Mouse (Mus musculus) liver, embryonic 15.5 days (tissue): ENCODE measurements around the gene Slc7a14. TPM values are rescaled to one million over a fixed set of nuclear protein-coding genes. Genes with fewer than 3 reads are reported as not detected.

Experiments used
- ATAC-seq: fragments of 200-750 bp; cut with Nextera tagmentation; 2 replicates; pipeline ENCODE4 v1.8.0; 2017; ENCODE audit warnings: moderate number of reproducible peaks, mild to moderate bottlenecking, moderate library complexity; ENCODE audit not compliant: insufficient read depth
- H3K27ac ChIP-seq: fragments of 300-500 bp; sonication (generic); replicated peaks from 2 replicates; pipeline ENCODE4 v1.5.1; 2015; ENCODE audit warnings: mild to moderate bottlenecking, inconsistent platforms
- H3K27me3 ChIP-seq: fragments of 300-500 bp; sonication (generic); 2 replicates; pipeline ENCODE4 v1.6.1; 2015; ENCODE audit warnings: mild to moderate bottlenecking, inconsistent platforms
- H3K36me3 ChIP-seq: fragments of 300-500 bp; sonication (generic); replicated peaks from 2 replicates; pipeline ENCODE4 v1.6.1; 2015; ENCODE audit warnings: moderate library complexity, mild to moderate bottlenecking, inconsistent platforms
- H3K4me1 ChIP-seq: fragments of 300-500 bp; sonication (generic); replicated peaks from 2 replicates; pipeline ENCODE4 v1.6.1; 2015; ENCODE audit warnings: inconsistent platforms
- H3K4me2 ChIP-seq: fragments of 300-500 bp; sonication (generic); 2 replicates; pipeline ENCODE4 v1.6.1; 2015; ENCODE audit warnings: moderate library complexity, mild to moderate bottlenecking, inconsistent platforms
- H3K4me3 ChIP-seq: fragments of 300-500 bp; sonication (generic); replicated peaks from 2 replicates; pipeline ENCODE4 v1.5.1; 2015; ENCODE audit warnings: mild to moderate bottlenecking, inconsistent platforms
- H3K9ac ChIP-seq: fragments of 300-500 bp; sonication (generic); 2 replicates; pipeline ENCODE4 v1.6.1; 2015; ENCODE audit warnings: moderate library complexity, mild to moderate bottlenecking, inconsistent platforms
- H3K9me3 ChIP-seq: fragments of 300-500 bp; sonication (generic); replicated peaks from 2 replicates; pipeline ENCODE4 v1.6.1; 2016; ENCODE audit warnings: inconsistent platforms
- WGBS: fragments of 180-500 bp; shearing (Covaris S2); methylation state at CpG from one replicate; pipeline ENCODE4 v1.1.7; 2015; ENCODE audit warnings: mixed read lengths; ENCODE audit not compliant: insufficient replicate concordance; 5-methylcytosine and 5-hydroxymethylcytosine counted together
- polyA plus RNA-seq: library from polyadenylated mRNA; unstranded; fragments of >200 nt; fragmentation: Nextera tagmentation; extraction: Ambion mirVana; gene quantifications from 2 replicates; pipeline ENCODE4 v1.2.1, GENCODE M21; 2015

The Slc7a14 gene
- polyA plus RNA-seq: 0.03 TPM in 2 replicates

GRCm38 (mm10) chr3:31309934-31310787 lies at the start of gene Slc7a14:
TSS of gene Slc7a14 (minus strand) at chr3:31310378.
- H3K27me3 ChIP-seq: peaks cover 30% of the 10 kb centered on the region
- no peak within 1 kb of the TSS for H3K27ac ChIP-seq
- no peak within 1 kb of the TSS for H3K4me3 ChIP-seq
- no peaks in the 10 kb centered on the region for H3K9me3 ChIP-seq
- no peaks in the 10 kb centered on the region for H3K4me1 ChIP-seq
- H3K9ac ChIP-seq: no peak within 1 kb of the TSS
- H3K36me3 ChIP-seq: no peaks in the 10 kb centered on the region
- no peak for ATAC-seq
- 2% methylated on average over 34 of the region's 38 CpGs for WGBS
- H3K4me2 ChIP-seq: no peak within 1 kb of the TSS

GRCm38 (mm10) chr3:31346540-31346939 lies 36.4 kb upstream of the Slc7a14 start:
- Histone ChIP-seq H3K27ac (no peak overlapping the region), H3K4me2 (no peak overlapping the region), H3K36me3 (no peaks in the 10 kb centered on the region), H3K27me3 (no peaks in the 10 kb centered on the region), H3K4me3 (no peak overlapping the region), H3K4me1 (no peaks in the 10 kb centered on the region), H3K9ac (no peak overlapping the region), H3K9me3 (no peaks in the 10 kb centered on the region)
- 63% methylated on average over 4 of the region's 4 CpGs for WGBS
- no peak for ATAC-seq

GRCm38 (mm10) chr3:31345766-31346165 lies 35.6 kb upstream of the Slc7a14 start:
- WGBS: 16% methylated on average over 4 of the region's 4 CpGs
- Histone ChIP-seq H3K9me3 (no peaks in the 10 kb centered on the region), H3K27me3 (no peaks in the 10 kb centered on the region), H3K4me1 (no peaks in the 10 kb centered on the region), H3K36me3 (no peaks in the 10 kb centered on the region), H3K4me3 (no peak overlapping the region), H3K9ac (no peak overlapping the region), H3K4me2 (no peak overlapping the region), H3K27ac (no peak overlapping the region)
- no peak for ATAC-seq

DNA sequence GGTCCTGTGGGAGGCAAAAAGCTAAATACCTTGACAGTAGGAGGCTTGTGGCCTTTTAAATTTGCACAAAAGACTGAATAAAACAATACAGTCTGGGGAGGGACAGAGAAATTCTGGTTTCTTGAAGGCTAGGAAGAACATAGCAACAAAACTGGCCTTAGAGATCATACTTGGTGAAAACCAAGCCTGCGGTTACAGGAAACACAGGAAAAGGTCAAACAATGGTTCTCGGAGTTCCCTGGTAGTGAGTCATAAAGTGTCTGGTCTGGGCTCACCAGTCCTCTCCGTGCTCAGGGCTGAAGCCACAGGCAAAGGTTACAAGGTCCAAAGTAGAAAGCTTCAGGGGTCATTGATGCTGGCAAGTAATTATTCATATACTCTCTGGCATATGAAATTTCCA lies 29.1 kb upstream of the Slc7a14 start:
- H3K4me3 ChIP-seq: no peak overlapping the region
- WGBS: 26% methylated on average over 3 of the region's 3 CpGs

DNA sequence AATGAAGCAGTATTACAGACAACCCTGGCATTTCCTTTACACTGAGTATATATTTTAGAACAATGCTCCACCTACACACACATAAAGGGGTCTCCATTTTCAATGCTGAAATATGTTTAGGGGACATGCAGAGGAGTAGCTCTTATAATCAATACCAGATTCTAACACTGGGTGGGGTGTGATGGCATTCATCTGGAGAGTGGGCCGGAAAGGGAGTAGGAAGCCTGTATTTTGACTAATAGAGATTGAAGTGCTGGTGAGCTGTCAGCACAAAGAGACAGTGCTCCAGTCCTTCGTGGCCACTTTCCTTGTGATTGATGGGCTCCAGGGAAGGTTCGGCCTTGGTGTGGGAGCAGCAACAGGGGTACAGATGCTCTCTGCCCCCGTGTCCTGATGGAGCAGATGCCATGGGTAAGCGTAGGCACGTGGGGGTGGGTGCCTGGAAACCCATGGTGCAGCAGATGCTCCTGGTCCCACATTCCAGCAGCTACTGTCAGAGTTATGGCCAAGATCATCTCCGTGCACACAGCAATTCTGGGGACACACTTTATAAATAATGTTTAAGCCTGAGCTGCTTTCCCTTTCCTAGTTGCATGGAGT lies 18.2 kb upstream of the Slc7a14 start:
- WGBS: 57% methylated on average over 7 of the region's 7 CpGs
- no peak for ATAC-seq
- Histone ChIP-seq H3K9ac (no peak overlapping the region), H3K27me3 (no peaks in the 10 kb centered on the region), H3K4me1 (no peaks in the 10 kb centered on the region), H3K4me2 (no peak overlapping the region), H3K4me3 (no peak overlapping the region), H3K36me3 (no peaks in the 10 kb centered on the region), H3K9me3 (no peaks in the 10 kb centered on the region), H3K27ac (no peak overlapping the region)

More for the DNA sequence above, 29.1 kb upstream of the Slc7a14 start:
- Histone ChIP-seq H3K27me3 (no peaks in the 10 kb centered on the region), H3K4me2 (no peak overlapping the region), H3K9ac (no peak overlapping the region), H3K27ac (no peak overlapping the region), H3K36me3 (no peaks in the 10 kb centered on the region), H3K4me1 (no peaks in the 10 kb centered on the region), H3K9me3 (no peaks in the 10 kb centered on the region)
- no peak for ATAC-seq

GRCm38 (mm10) chr3:31327791-31328190 lies 17.6 kb upstream of the Slc7a14 start:
- no peaks in the 10 kb centered on the region for H3K36me3 ChIP-seq
- H3K4me2 ChIP-seq: no peak overlapping the region
- H3K4me1 ChIP-seq: no peaks in the 10 kb centered on the region
- WGBS: 72% methylated on average over 5 of the region's 5 CpGs
- no peak overlapping the region for H3K4me3 ChIP-seq
- ATAC-seq: no peak
- no peaks in the 10 kb centered on the region for H3K27me3 ChIP-seq
- H3K9ac ChIP-seq: no peak overlapping the region
- no peak overlapping the region for H3K27ac ChIP-seq
- H3K9me3 ChIP-seq: no peaks in the 10 kb centered on the region

- Histone ChIP-seq H3K36me3 (no peaks in the 10 kb centered on the region), H3K27ac (no peak overlapping the region), H3K9me3 (no peaks in the 10 kb centered on the region), H3K27me3 (no peaks in the 10 kb centered on the region), H3K4me3 (no peak overlapping the region), H3K4me1 (no peaks in the 10 kb centered on the region), H3K4me2 (no peak overlapping the region), H3K9ac (no peak overlapping the region)
- WGBS: 41% methylated on average over 3 of the region's 3 CpGs
- no peak for ATAC-seq
These were observed 14.1 kb upstream of the Slc7a14 start for GRCm38 (mm10) chr3:31324231-31324654.

- 4% methylated on average over 36 of the region's 36 CpGs for WGBS
- ATAC-seq: no peak
- H3K4me2 ChIP-seq: no peak overlapping the region
These were observed 726 bp downstream of the Slc7a14 start for GRCm38 (mm10) chr3:31309371-31309933.

GRCm38 (mm10) chr3:31308906-31309305 lies 1.3 kb downstream of the Slc7a14 start:
- Histone ChIP-seq H3K36me3 (no peaks in the 10 kb centered on the region), H3K4me3 (no peak overlapping the region), H3K9ac (no peak overlapping the region), H3K27me3 (peaks cover 30% of the 10 kb centered on the region), H3K27ac (no peak overlapping the region), H3K9me3 (no peaks in the 10 kb centered on the region), H3K4me2 (no peak overlapping the region), H3K4me1 (no peaks in the 10 kb centered on the region)
- 3% methylated on average over 14 of the region's 14 CpGs for WGBS
- ATAC-seq: no peak

More at GRCm38 (mm10) chr3:31309371-31309933, 726 bp downstream of the Slc7a14 start:
- no peak overlapping the region for H3K4me3 ChIP-seq
- H3K27ac ChIP-seq: no peak overlapping the region
- H3K27me3 ChIP-seq: peaks cover 30% of the 10 kb centered on the region
- no peaks in the 10 kb centered on the region for H3K9me3 ChIP-seq
- no peak overlapping the region for H3K9ac ChIP-seq
- H3K4me1 ChIP-seq: no peaks in the 10 kb centered on the region
- no peaks in the 10 kb centered on the region for H3K36me3 ChIP-seq

DNA sequence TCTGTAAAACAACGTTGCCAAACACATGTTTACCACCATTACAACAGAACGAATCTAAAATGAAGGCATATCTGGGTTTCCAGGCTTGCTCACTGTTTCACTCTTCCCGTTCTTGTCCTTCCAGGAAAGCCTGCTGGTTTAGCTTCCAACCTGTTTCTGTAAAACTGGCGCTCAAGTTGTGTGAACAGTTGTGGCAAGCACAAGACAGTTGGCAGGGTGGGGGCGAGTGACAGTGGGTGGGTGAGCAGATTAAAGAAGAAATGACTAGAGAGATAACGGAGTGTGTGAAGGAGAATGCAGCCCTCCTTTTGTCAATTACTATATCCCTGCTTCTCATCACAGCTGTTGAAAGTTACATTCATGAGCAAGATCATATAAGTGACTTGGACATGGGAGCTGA lies 2.2 kb downstream of the Slc7a14 start:
- Histone ChIP-seq H3K4me1 (no peaks in the 10 kb centered on the region), H3K36me3 (no peaks in the 10 kb centered on the region), H3K4me3 (no peak overlapping the region), H3K9ac (no peak overlapping the region), H3K9me3 (no peaks in the 10 kb centered on the region), H3K27me3 (peaks cover 30% of the 10 kb centered on the region), H3K27ac (no peak overlapping the region), H3K4me2 (no peak overlapping the region)
- ATAC-seq: no peak
- WGBS: 61% methylated on average over 6 of the region's 6 CpGs
